Mouse (Mus musculus) lung, postnatal 4 days (tissue): ENCODE results near the gene Mon1b.

Experiments
- DNase-seq, 2 experiments: peaks; one replicate each; pipeline ENCODE4 v3.0.0; 2021

The Mon1b gene

DNA sequence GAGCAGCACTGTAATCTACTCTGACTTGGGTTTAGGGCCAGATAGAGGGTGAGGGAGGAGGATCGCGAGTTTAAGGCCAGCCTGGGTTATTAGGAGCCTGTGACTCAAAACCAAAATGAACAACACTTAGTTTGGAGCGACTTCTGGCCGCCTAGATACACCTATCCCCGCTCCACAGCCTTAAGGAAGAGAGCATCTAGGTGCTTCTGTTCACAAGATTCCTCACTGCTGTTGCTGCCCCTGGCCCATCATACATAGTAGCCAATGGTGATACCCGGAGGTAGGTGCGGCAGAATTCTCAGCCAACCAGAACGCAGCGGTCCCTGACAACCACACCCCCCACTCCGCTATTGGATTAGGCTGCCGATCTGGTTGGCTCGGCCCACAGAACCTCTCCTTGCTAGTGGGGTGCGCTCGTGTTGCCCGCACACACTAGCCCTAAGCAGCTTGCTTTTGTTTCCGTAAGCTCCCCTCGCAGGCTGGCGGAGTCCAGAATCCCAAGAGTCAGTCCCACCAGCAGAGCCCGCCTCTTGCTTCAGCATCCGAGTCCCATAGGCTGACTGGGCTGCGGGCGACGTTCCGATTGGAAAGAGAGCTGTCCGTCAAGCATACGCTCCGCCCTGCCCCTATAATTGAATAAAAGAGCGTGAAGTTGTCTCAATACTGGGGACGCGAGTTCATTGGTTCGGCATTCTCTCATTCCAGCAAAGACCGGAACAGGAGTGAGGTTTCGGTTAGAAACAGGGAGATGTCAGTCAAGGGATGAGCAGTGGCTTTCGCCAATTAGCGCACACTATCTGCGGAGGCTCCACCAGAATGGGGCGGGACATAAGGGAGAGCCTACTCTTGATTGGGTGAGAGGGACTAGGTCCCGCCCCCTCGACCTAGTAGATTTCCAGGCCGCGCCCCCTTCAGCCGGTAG is at the start of gene Mon1b:
Gene Mon1b (plus strand): TSS at position 918 of the 922 bp plus-strand sequence.
- DNase-seq: peak; percentile 98

DNA sequence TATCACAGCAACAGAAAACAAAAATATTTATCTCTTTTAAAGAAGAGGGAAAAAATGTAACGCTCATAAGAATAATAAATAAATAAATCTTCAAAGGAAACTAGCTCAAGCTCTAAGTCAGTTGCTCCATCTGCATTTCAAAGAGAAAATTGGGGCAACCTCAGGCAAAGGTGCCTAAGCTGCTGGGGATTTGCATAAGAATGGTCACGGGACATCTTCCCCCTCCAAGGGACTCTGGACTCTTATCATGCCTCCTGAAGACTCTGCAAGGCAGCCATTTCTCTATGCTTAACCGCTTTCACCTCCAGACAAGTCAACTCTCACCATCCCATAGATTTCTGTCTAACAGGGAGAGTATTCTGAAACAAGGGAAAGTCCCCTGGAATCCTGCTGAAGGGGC is 37.0 kb upstream of the Mon1b start:
- no peak for DNase-seq

- peak in 1 of 2 experiments; percentile 40 for DNase-seq
These were observed 2.8 kb upstream of the Mon1b start for GRCm38 (mm10) chr8:113632634-113633033.

GRCm38 (mm10) chr8:113634161-113634560 is 1.2 kb upstream of the Mon1b start:
- DNase-seq: no peak

DNA sequence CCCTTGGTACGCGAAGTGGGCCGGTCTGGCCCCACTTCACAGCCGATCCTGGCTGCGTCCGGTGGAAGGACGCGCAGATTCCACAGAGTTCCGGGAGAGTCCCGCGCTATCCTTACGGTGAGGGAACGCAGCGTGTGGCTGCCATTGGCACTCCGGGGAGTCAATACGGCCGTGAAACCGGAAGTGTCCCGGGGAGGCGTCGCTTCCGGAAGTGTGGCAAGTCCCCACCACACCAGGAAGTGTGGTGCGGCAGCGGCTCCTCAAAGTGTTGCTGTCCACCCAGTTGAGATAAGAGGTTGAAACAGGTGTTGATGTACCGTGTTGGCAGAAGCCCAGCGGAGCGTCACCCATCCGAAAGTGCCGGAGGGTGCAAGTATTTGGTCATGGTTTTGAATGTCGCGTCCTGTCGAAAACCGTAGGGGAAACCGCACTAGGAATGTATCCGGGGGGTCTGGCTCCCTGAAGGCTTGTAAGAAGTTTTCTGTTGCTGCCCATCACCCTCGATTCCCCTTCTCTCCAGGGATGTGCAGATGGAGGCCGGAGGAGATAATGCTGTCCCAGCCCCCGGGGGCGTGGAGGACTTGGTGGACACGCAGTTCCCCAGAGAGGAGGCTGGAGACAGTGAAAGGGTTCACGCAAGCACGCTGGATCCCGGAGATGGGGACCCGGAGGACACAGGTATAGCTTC is 349 bp downstream of the Mon1b start:
- no peak for DNase-seq

GRCm38 (mm10) chr8:113636280-113636628 is 867 bp downstream of the Mon1b start:
- no peak for DNase-seq

GRCm38 (mm10) chr8:113640357-113640756 is 5.0 kb downstream of the Mon1b start:
- DNase-seq: peak; percentile 25 to 70

DNA sequence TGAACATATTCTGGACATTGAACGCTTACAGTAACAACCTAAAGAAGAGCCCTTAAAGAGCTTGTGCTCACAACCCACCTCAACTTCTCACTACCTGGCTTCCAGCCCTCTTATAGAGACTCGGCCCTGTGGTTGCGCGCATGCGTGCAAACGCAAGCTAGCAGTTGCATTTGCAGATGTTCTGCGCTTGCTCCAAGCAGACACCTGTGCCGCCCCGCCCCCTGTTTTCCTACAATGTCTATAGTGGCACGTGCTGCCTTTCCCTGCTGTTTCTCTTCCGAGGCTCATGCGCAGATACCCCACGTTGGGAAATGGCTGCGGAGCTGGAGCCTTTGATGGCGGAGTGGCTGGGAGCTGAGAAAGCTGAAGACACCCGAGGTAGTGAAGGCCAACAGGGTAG is 7.5 kb downstream of the Mon1b start, which contains the start of gene Syce1l:
Gene Syce1l (plus strand): TSS at position 288 of the 400 bp plus-strand sequence.
- no peak for DNase-seq

- DNase-seq: no peak
These were observed 8.3 kb downstream of the Mon1b start for GRCm38 (mm10) chr8:113643479-113644210.

DNA sequence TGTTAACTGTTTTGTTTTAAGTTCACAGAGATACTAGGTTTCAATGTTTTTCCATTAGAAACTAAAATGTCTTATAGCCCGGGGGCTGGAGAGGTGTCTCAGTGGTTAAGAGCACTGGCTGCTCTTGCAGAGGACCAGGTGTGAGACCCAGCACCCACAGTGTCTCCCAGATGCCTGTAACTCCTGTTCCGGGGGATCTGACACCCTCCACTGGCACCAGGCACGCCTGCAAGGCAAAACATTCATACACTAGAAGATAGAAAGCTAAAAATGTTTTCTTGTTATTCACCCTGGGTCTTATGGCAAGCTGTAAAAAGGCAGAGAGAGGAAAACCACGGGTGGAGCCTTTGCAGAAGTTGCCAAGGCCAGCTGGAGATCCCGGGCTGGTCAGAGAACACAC is 9.8 kb downstream of the Mon1b start:
- no peak for DNase-seq

DNA sequence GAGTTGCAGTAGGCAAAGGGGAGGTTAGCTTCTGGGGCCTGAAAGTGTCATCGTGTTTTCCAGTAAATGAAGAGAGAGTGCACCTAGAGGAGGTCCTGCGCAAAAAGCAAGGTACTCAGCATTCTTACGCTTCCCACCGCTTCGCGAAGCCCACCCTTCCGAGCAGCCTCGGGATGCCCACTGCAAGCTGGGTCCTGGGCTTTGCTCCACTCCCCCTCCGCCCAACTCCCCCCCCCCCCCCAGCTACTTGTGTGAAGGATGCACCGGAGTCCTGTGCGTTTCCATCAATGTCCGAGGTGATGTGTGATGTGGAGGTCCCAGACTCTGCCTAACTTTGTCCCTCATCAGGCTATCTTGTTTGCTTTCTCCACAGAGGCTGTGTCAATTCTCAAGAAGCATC is 17.1 kb downstream of the Mon1b start:
- no peak for DNase-seq

GRCm38 (mm10) chr8:113653151-113653550 is 17.8 kb downstream of the Mon1b start:
- no peak for DNase-seq

DNA sequence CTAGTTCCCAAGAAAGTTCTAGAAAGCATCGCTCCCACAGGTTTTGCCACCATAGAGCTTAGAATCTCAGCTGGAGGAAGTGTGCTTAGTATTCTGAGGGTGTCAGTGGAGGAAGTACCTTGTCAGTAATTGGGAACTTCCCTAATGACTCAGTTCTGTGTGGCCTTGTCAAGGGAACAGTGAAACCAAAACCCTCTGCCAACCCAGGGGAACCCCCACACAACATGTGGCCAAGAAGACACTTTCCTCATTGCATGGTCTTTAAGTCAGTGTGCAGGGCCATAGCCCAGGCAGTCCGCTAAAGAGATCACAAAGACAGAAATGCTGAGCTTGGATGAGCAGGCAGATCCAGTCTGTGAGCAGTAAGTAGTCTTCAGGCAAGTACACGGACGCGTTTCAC is 20.8 kb downstream of the Mon1b start:
- no peak for DNase-seq

- DNase-seq: no peak
These were observed 21.4 kb downstream of the Mon1b start for GRCm38 (mm10) chr8:113656681-113657298.

GRCm38 (mm10) chr8:113660128-113660527 is 24.7 kb downstream of the Mon1b start:
- no peak for DNase-seq

- peak; percentile 76 to 87 for DNase-seq
These were observed 29.2 kb downstream of the Mon1b start for GRCm38 (mm10) chr8:113664544-113664943.

GRCm38 (mm10) chr8:113665036-113665435 is 29.6 kb downstream of the Mon1b start:
- DNase-seq: no peak

- no peak for DNase-seq
These were observed 30.6 kb downstream of the Mon1b start for GRCm38 (mm10) chr8:113665951-113666350.

GRCm38 (mm10) chr8:113666714-113667432 is 31.5 kb downstream of the Mon1b start:
- no peak for DNase-seq

DNA sequence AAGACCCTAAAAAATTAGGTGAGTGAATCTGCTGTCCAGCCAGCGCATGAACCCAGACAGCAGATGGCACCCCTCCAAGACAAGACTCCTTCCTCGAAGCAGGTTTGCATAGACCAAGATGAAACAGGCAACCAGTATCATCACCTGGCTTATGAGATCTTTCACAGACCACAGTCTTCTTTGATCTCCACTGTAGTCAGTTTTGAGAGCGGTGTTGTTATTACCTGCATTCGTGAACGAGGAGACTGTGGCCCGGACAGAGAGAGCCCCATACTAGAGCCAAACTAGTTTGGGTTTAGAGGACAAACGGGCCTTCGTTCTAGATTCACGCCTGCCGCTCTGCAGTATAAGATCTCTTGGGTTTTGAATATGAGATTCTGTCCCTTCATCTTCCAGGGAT is 34.5 kb downstream of the Mon1b start:
- DNase-seq: no peak

GRCm38 (mm10) chr8:113672599-113673255 is 37.3 kb downstream of the Mon1b start:
- no peak for DNase-seq

- no peak for DNase-seq
These were observed 37.9 kb downstream of the Mon1b start for GRCm38 (mm10) chr8:113673300-113673699.
